Mouse (Mus musculus) heart, embryonic 13.5 days (tissue): Measurements from ENCODE around the gene Npc2. TPM values are rescaled to one million over a fixed set of nuclear protein-coding genes. Genes with fewer than 3 reads are reported as not detected.

Experiments
- ATAC-seq: fragments of 200-750 bp; cut with Nextera tagmentation; 2 replicates; pipeline ENCODE4 v1.8.0; 2017; ENCODE audit warnings: moderate TSS enrichment; ENCODE audit not compliant: insufficient number of reproducible peaks, low FRiP score, low TSS enrichment; ENCODE audit errors: extremely low read depth
- H3K27ac ChIP-seq: fragments of 300-500 bp; sonication (generic); replicated peaks from 2 replicates; pipeline ENCODE4 v1.5.1; 2015; ENCODE audit warnings: moderate library complexity, mild to moderate bottlenecking, inconsistent platforms
- H3K27me3 ChIP-seq: fragments of 300-500 bp; sonication (generic); replicated peaks from 2 replicates; pipeline ENCODE4 v1.6.1; 2015; ENCODE audit warnings: mild to moderate bottlenecking, inconsistent platforms
- H3K36me3 ChIP-seq: fragments of 300-500 bp; sonication (generic); 2 replicates; pipeline ENCODE4 v1.6.1; 2015; ENCODE audit warnings: mild to moderate bottlenecking, inconsistent platforms
- H3K4me1 ChIP-seq: fragments of 300-500 bp; sonication (generic); 2 replicates; pipeline ENCODE4 v1.6.1; 2015; ENCODE audit warnings: inconsistent platforms
- H3K4me2 ChIP-seq: fragments of 300-500 bp; sonication (generic); 2 replicates; pipeline ENCODE4 v1.6.1; 2015; ENCODE audit warnings: inconsistent platforms, mild to moderate bottlenecking, moderate library complexity
- H3K4me3 ChIP-seq: fragments of 300-500 bp; sonication (generic); 2 replicates; pipeline ENCODE4 v1.5.1; 2015; ENCODE audit warnings: moderate library complexity, mild to moderate bottlenecking, inconsistent platforms
- H3K9ac ChIP-seq: fragments of 300-500 bp; sonication (generic); 2 replicates; pipeline ENCODE4 v1.6.1; 2015; ENCODE audit warnings: inconsistent platforms, mild to moderate bottlenecking, moderate library complexity
- H3K9me3 ChIP-seq: fragments of 300-500 bp; sonication (generic); 2 replicates; pipeline ENCODE4 v1.6.1; 2016; ENCODE audit warnings: inconsistent platforms
- WGBS: fragments of 180-500 bp; shearing (Covaris S2); methylation state at CpG from one replicate; pipeline ENCODE4 v1.1.7; 2015; ENCODE audit warnings: mixed read lengths; 5-methylcytosine and 5-hydroxymethylcytosine counted together
- polyA plus RNA-seq: library from polyadenylated mRNA; unstranded; fragments of >200 nt; fragmentation: Nextera tagmentation; extraction: Ambion mirVana; gene quantifications from 2 replicates; pipeline ENCODE4 v1.2.1, GENCODE M21; 2015

Gene Npc2
- 55.8 and 60.1 TPM in 2 replicates for polyA plus RNA-seq

DNA sequence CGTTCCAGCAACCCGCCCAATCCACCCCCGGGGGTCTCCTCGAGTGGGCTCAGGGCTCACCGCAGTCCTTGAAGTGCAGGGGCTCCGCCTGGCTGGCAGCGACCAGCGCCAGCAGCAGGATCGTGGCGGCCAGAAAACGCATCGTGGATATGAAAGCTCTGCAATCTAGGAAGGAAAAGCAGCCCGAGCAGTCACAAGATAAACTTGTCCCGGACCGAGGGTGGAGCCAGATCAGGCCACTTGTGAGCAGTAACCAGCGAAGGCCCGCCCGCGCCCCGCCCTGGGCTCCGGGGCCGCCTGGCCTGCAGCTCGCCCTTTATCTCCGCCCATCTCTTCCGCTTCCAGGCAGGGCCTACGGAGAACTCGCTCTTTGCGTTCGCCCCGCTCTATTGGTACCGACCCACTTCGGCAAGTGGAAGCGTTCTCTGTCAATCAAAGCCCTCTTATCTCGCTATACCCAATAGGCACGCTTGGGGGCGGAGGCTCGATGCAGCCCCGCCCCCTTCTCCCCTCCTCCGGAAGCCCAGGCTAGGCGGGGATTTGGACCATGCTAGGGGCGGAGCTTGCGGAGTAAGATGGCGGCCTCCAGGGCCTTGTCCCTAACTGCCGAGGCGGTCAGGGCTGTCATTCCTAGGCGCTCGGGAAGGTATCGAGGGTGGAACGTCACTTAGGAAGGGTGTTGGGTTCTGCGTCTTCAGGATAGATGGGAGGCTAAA lies at the start of gene Npc2, which contains the start of gene Isca2:
TSS of gene Npc2 (minus strand) at position 427 of the 716 bp plus-strand sequence.
TSS of gene Isca2 (plus strand) at position 526 of the 716 bp plus-strand sequence.
- Histone ChIP-seq H3K9ac (peak within 1 kb of the TSS; percentile 90), H3K27ac (peak within 1 kb of the TSS; percentile 96), H3K27me3 (no peaks in the 10 kb centered on the region), H3K4me1 (peaks cover 27% of the 10 kb centered on the region), H3K4me2 (peak within 1 kb of the TSS; percentile 85), H3K4me3 (peak within 1 kb of the TSS; percentile 80), H3K9me3 (no peaks in the 10 kb centered on the region), H3K36me3 (peaks cover 30% of the 10 kb centered on the region)
- WGBS, result under 1% methylated on average over 50 of the region's 50 CpGs
- peak; percentile 99 for ATAC-seq

DNA sequence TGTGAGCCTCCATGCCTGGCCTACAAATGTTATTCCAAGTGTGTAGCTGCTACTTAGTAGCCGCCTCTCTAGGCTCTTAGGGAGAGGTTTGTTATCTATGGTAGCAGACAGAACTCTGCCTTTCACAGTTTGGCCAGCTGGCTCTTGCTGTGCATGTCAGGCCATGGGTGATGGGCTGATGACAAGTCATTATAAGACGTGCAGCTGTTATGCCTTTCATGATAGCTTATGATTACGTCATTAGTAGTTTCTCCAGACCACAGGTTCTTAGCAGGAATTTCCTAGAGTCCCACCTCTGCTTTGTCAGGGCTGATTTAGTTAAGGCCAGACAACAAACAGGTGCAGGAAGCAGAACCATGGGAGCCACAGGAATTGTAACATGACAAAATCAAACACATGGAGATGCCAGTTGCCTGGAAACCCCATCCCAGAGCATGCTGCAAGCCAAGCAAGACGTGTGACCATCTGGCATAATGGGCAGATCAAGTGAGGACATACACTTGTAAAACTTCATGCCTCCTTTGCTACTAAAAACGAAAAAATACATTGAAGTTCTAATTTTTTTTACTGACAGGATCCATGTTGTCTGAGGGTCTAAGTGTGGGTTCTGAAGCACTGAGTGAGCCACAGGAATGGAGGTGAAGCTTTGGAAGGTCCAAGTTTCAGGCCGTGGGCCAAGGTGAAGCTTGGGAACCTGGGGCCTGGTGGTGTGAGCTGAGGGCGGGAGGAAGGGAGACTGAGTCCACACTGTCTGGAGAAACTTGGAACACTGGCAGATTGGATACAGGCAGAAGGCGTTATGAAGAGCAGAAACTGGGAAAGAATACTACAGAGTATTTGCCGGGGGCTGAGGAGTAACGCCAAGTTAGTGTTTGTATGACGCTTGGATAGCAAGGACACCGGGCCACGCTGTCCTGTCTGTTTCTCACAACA lies 46.5 kb upstream of the Npc2 start:
- Histone ChIP-seq H3K4me3 (no peak overlapping the region), H3K9me3 (no peaks in the 10 kb centered on the region), H3K9ac (no peak overlapping the region), H3K4me2 (no peak overlapping the region), H3K4me1 (peaks cover 23% of the 10 kb centered on the region; the same call in 1 of the 2 replicates), H3K36me3 (no peaks in the 10 kb centered on the region), H3K27me3 (peaks cover 73% of the 10 kb centered on the region), H3K27ac (no peak overlapping the region)
- WGBS, result 69% methylated on average over 13 of the region's 13 CpGs
- ATAC-seq, result 0 out of 2 replicates have a peak, but pooled peaks have one; percentile 42

DNA sequence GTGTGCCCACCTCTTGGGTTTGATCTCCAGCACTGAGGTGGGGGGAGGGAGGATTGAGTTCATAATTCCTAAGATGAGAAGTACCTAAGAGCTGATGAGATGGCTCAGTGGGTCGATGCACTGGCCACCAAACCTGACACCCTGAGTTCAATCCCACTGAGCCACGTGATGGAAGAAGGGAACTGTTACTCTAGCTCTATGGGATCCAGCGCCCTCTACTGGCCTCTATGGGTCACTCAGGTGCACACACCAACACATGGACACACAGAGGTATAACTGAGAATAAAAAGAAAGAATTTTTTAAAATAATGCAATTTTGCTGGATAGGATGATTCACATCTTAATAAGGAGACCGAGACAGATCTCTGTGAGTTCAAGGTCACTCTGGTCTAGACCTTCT lies 45.5 kb upstream of the Npc2 start:
- no peak overlapping the region for H3K4me3 ChIP-seq
- H3K36me3 ChIP-seq, result no peaks in the 10 kb centered on the region
- 66% methylated on average over 4 of the region's 4 CpGs for WGBS
- no peak overlapping the region for H3K27ac ChIP-seq
- H3K9ac ChIP-seq, result no peak overlapping the region
- peaks cover 23% of the 10 kb centered on the region; the same call in 1 of the 2 replicates for H3K4me1 ChIP-seq
- no peak for ATAC-seq
- no peak overlapping the region for H3K4me2 ChIP-seq
- no peaks in the 10 kb centered on the region for H3K9me3 ChIP-seq
- peaks cover 73% of the 10 kb centered on the region for H3K27me3 ChIP-seq

DNA sequence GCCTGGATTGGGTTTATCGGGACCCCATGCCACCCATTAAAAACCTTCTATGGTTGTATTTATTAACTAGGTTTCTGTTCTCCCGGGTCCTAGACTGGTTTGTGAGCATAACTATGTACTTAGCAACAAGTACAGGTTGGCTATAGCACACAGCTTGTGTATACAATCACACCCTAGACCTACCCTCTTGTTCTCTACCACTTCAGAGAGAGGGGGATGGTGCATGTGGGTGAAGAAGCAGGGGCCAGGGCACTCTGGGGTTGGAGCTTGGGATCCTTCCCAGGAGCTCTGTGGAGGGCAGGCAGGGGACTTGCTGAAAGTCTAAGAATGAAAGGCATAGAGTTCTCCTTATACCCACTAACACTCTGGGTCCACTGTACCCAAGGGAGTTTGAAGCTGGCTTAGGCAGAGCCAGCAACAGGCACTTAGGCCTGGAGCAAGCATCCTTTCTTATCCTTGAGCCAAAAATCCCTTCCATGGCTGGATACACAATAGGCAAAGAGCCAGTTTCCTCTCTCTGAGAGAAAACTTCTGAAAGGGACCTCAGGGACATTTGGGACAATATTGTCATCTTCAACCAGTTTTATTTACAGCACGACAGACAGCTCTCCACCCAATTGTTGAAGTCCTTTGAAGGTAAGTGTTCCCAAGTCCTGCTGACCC lies 41.8 kb upstream of the Npc2 start:
- WGBS, result 84% methylated on average over 3 of the region's 3 CpGs
- Histone ChIP-seq H3K4me3 (no peak overlapping the region), H3K27me3 (peaks cover 76% of the 10 kb centered on the region), H3K9ac (no peak overlapping the region), H3K36me3 (no peaks in the 10 kb centered on the region), H3K27ac (no peak overlapping the region), H3K4me2 (no peak overlapping the region), H3K9me3 (no peaks in the 10 kb centered on the region), H3K4me1 (peaks cover 11% of the 10 kb centered on the region; the same call in 1 of the 2 replicates)
- ATAC-seq, result no peak

DNA sequence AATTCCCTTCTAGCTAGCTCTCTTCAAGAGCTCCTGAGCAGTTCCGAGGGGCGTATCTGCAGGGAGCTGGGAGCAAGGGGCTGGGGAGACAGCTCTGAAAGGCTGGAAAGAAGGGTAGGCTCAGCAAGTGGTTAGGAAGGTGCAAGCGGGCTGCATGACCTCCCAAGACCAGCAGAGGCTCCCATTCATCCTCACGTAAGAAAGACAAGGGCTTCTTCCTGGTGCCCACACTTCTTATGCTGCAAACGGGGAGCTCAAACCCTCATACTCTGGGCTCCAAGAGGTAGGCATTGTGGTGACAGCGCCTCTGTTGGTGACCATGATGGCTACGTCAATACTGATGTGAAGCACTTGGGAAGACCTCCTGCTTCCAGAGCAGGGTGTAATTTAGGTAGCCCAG lies 40.8 kb upstream of the Npc2 start:
- no peaks in the 10 kb centered on the region for H3K9me3 ChIP-seq
- H3K4me2 ChIP-seq, result no peak overlapping the region
- H3K4me3 ChIP-seq, result no peak overlapping the region
- no peaks in the 10 kb centered on the region for H3K36me3 ChIP-seq
- ATAC-seq, result no peak
- WGBS, result 36% methylated on average over 7 of the region's 7 CpGs
- no peak overlapping the region for H3K27ac ChIP-seq
- H3K27me3 ChIP-seq, result peaks cover 85% of the 10 kb centered on the region
- peaks cover under 1% of the 10 kb centered on the region; the same call in 1 of the 2 replicates for H3K4me1 ChIP-seq
- no peak overlapping the region for H3K9ac ChIP-seq

DNA sequence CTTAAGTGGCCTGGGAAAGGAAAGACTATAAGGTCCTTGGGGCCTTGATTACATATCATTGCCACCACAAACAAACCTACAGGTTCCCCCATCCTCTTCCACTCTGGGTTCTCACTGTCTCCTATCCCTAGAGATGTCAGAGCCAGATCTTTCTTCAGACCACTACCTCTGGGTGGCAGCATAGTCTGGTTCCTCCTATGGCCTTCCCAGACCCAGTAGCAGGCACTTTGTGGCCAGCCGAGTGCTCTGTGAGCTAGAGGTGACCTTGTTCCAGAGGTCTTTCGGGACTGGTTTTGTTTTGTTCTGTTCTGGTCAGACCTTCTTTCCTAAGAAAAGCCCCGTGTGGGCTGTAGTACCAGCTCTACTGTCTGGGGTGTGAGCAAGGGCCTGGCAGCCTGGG lies 39.1 kb upstream of the Npc2 start:
- Histone ChIP-seq H3K27me3 (peaks cover 97% of the 10 kb centered on the region), H3K4me1 (peaks cover under 1% of the 10 kb centered on the region; the same call in 1 of the 2 replicates), H3K9me3 (no peaks in the 10 kb centered on the region), H3K36me3 (no peaks in the 10 kb centered on the region), H3K27ac (no peak overlapping the region), H3K9ac (no peak overlapping the region), H3K4me3 (no peak overlapping the region), H3K4me2 (no peak overlapping the region)
- WGBS, result 39% methylated on average over 3 of the region's 3 CpGs
- no peak for ATAC-seq

DNA sequence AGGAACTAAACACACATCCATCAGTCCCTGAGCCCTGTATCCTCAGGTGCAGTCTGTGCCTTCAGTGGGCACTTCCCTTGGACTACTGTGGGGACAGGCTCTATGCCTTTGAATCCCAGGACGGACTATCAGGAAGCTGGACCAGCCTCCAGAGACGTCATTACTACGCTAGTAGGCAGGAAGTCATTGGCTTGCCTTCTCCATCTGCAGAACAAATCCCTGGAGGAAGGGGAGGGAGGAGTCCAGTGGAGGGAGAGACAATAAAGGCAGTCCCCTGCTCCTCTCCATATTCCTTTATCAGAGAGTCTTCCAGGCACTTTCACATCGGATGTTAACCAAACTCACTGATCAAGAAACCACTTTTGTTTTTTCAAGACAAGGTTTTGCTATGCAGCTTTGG lies 38.6 kb upstream of the Npc2 start:
- peaks cover 6% of the 10 kb centered on the region for H3K4me1 ChIP-seq
- no peaks in the 10 kb centered on the region for H3K9me3 ChIP-seq
- H3K4me2 ChIP-seq, result no peak overlapping the region
- H3K4me3 ChIP-seq, result no peak overlapping the region
- ATAC-seq, result no peak
- 51% methylated on average over 4 of the region's 4 CpGs for WGBS
- H3K27me3 ChIP-seq, result peaks cover 98% of the 10 kb centered on the region
- H3K27ac ChIP-seq, result no peak overlapping the region
- H3K9ac ChIP-seq, result no peak overlapping the region
- no peaks in the 10 kb centered on the region for H3K36me3 ChIP-seq

DNA sequence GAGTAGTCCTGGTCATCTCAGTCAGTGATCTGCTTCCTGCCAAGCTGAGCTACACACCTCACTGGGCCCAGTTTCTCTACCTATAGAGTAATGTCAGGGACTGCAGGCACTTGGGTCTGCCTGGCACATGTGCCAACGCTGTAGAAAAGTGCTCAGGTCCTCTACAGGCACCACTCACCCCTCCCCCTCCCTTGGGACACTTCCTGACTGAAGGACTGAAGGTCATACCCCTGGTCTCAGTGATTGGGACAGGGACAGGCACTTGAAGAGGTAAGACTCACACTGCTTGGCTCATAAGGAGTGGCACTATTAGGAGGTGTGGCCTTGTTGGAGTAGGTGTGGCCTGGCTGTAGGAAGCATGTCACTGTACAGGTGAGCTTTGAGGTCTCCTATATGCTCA lies 37.9 kb upstream of the Npc2 start:
- H3K27me3 ChIP-seq, result peaks cover 100% of the 10 kb centered on the region
- no peaks in the 10 kb centered on the region for H3K36me3 ChIP-seq
- H3K9me3 ChIP-seq, result no peaks in the 10 kb centered on the region
- no peak overlapping the region for H3K27ac ChIP-seq
- H3K9ac ChIP-seq, result no peak overlapping the region
- no peak overlapping the region for H3K4me2 ChIP-seq
- peaks cover 11% of the 10 kb centered on the region for H3K4me1 ChIP-seq
- ATAC-seq, result no peak
- no peak overlapping the region for H3K4me3 ChIP-seq
- 53% methylated on average over 1 of the region's 1 CpGs for WGBS

DNA sequence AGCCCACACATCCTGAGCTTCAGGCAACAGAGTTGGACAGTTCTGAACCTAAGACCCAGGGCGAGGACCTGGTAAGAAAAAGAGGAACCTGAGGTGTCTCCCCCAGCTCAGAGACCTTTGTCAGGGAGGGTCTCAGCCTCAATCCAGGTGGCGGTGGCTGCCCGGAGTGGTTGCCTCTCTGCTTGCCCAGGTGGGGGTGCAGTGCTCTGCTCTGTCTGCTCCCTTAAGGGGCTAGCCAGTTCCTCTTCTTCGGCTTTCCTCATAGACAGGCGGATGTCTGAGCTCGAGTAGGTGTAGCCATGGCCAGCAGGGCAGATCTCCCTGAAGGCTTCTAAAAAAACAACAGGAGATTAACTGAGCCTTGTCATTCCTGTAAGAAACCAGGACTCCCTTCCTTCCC lies 36.1 kb upstream of the Npc2 start:
- Histone ChIP-seq H3K36me3 (no peaks in the 10 kb centered on the region), H3K27ac (no peak overlapping the region), H3K9me3 (no peaks in the 10 kb centered on the region), H3K27me3 (peaks cover 99% of the 10 kb centered on the region), H3K4me3 (no peak overlapping the region), H3K4me2 (no peak overlapping the region), H3K4me1 (peaks cover 21% of the 10 kb centered on the region), H3K9ac (no peak overlapping the region)
- WGBS, result 66% methylated on average over 6 of the region's 6 CpGs
- no peak for ATAC-seq

DNA sequence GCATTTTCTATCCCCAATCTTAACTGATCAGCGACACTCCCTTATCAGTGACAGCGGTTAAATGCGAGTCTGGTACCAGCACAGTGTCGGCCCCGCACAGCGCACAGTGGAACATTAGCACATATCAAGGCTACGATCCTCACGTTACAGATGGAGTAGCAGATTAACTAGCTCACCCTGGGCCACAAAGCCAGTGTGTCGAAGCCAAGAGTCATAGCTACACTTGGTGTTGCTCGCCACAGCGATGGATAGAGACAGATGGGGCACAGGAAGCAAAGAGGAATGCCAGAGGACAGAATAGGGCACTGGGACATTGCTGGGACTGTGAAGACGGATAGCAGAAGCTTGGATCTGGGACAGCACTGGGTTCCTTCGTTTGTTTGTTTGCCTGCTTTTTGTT lies 34.4 kb upstream of the Npc2 start:
- 70% methylated on average over 13 of the region's 13 CpGs for WGBS
- peaks cover 99% of the 10 kb centered on the region for H3K27me3 ChIP-seq
- no peak for ATAC-seq
- no peak overlapping the region for H3K9ac ChIP-seq
- H3K4me3 ChIP-seq, result no peak overlapping the region
- no peaks in the 10 kb centered on the region for H3K9me3 ChIP-seq
- peaks cover 21% of the 10 kb centered on the region for H3K4me1 ChIP-seq
- H3K4me2 ChIP-seq, result no peak overlapping the region
- no peaks in the 10 kb centered on the region for H3K36me3 ChIP-seq
- H3K27ac ChIP-seq, result no peak overlapping the region

DNA sequence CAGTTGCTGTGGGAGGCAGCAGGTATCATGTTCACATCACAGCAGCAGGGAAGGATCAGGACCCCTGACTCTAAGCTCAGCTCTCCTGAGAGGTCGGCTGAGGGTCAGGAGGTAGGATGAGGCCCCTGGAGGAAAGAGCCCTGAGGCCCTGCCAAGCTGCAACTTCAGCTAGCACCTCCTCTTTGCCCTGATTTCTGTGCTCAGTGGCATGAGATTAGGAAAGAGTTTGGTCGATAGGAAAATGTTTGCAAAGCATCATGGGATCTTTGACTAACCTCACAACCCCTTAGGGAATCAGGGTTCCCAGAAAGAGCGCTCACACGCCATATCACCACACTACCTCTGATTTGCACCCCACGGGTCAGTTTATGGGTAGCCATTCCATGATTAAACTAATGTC lies 33.8 kb upstream of the Npc2 start:
- Histone ChIP-seq H3K4me3 (no peak overlapping the region), H3K36me3 (no peaks in the 10 kb centered on the region), H3K27me3 (peaks cover 99% of the 10 kb centered on the region), H3K4me1 (peaks cover 21% of the 10 kb centered on the region), H3K9ac (no peak overlapping the region), H3K27ac (no peak overlapping the region), H3K9me3 (no peaks in the 10 kb centered on the region), H3K4me2 (no peak overlapping the region)
- no peak for ATAC-seq
- 53% methylated on average over 5 of the region's 5 CpGs for WGBS
